Mouse (Mus musculus) intestine, postnatal 0 days (tissue): ENCODE data around the gene Nfyc. TPM values are rescaled to one million over a fixed set of nuclear protein-coding genes. Genes with fewer than 3 reads are reported as not detected.

Experiments used
- ATAC-seq: fragments of 200-750 bp; cut with Nextera tagmentation; 2 replicates; pipeline ENCODE4 v1.8.0; 2017; ENCODE audit warnings: mild to moderate bottlenecking, moderate TSS enrichment, moderate library complexity
- H3K27ac ChIP-seq: fragments of 300-500 bp; sonication (generic); 2 replicates; pipeline ENCODE4 v1.5.1; 2014; ENCODE audit warnings: mild to moderate bottlenecking, low read depth, low read length, moderate library complexity
- H3K27me3 ChIP-seq: fragments of 300-500 bp; sonication (generic); replicated peaks from 2 replicates; pipeline ENCODE4 v1.6.1; 2014; ENCODE audit warnings: low read length, mixed read lengths; ENCODE audit not compliant: control insufficient read depth, insufficient read depth
- H3K36me3 ChIP-seq: fragments of 300-500 bp; sonication (generic); 2 replicates; pipeline ENCODE4 v1.6.1; 2014; ENCODE audit warnings: mild to moderate bottlenecking, moderate library complexity; ENCODE audit not compliant: control insufficient read depth, insufficient read depth
- H3K4me1 ChIP-seq: fragments of 300-500 bp; sonication (generic); replicated peaks from 2 replicates; pipeline ENCODE4 v1.6.1; 2014; ENCODE audit warnings: antibody characterized with exemption, low read length, mixed read lengths; ENCODE audit not compliant: control insufficient read depth, insufficient read depth
- H3K4me2 ChIP-seq: fragments of 300-500 bp; sonication (generic); replicated peaks from 2 replicates; pipeline ENCODE4 v1.6.1; 2014; ENCODE audit warnings: low read depth, mild to moderate bottlenecking, moderate library complexity
- H3K4me3 ChIP-seq: fragments of 300-500 bp; sonication (generic); 2 replicates; pipeline ENCODE4 v1.5.1; 2014; ENCODE audit warnings: low read depth, low read length
- H3K9ac ChIP-seq: fragments of 300-500 bp; sonication (generic); 2 replicates; pipeline ENCODE4 v1.6.1; 2014; ENCODE audit warnings: mild to moderate bottlenecking, low read depth, low read length
- H3K9me3 ChIP-seq: fragments of 300-500 bp; sonication (generic); 2 replicates; pipeline ENCODE4 v1.6.1; 2016; ENCODE audit warnings: mixed run types; ENCODE audit not compliant: control insufficient read depth
- CTCF ChIP-seq: sonication (generic); IDR thresholded peaks from 2 replicates; pipeline ENCODE4 v1.5.1; 2016; ENCODE audit warnings: low read depth, mild to moderate bottlenecking, control low read depth, antibody characterized with exemption, moderate library complexity
- WGBS: fragments of 180-500 bp; shearing (Covaris S2); extraction: QIAGEN DNeasy Blood & Tissue Kit; methylation state at CpG from one replicate; pipeline ENCODE4 v1.1.7; 2014; 5-methylcytosine and 5-hydroxymethylcytosine counted together
- polyA plus RNA-seq: library from polyadenylated mRNA; unstranded; fragments of >200 nt; fragmentation: Nextera tagmentation; extraction: Ambion mirVana; gene quantifications from 2 replicates; pipeline ENCODE4 v1.2.1, GENCODE M21; 2015

Gene Nfyc
- 47.7 and 49.8 TPM in 2 replicates for polyA plus RNA-seq

DNA sequence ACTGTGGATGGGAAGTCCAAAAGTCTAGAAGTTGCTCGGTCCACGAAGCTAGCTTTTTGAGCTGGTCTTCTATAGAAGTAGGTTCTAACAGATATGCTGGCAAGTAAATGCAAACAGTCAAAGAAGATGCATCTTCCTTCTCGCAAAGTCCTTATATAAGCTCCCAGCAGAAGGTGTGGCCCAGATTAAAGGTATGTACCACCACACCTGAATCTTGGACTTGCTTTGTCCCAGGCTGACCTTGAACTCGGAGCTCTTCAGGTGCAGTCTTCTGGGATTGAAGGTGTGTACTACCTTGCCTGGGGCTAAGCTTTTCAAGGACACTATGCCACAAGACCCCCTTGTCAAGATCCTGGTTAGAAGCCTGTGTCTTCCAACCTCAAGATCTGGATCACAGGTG lies at the start of gene Nfyc:
TSS of gene Nfyc (minus strand) at position 101 of the 400 bp plus-strand sequence.
- Histone ChIP-seq H3K4me3 (no peak within 1 kb of the TSS), H3K36me3 (no peaks in the 10 kb centered on the region), H3K9ac (no peak within 1 kb of the TSS), H3K27me3 (no peaks in the 10 kb centered on the region), H3K9me3 (no peaks in the 10 kb centered on the region), H3K4me1 (no peaks in the 10 kb centered on the region), H3K4me2 (no peak within 1 kb of the TSS), H3K27ac (no peak within 1 kb of the TSS)
- TF ChIP-seq CTCF: no peak
- 87% methylated on average over 4 of the region's 4 CpGs for WGBS
- ATAC-seq: no peak

DNA sequence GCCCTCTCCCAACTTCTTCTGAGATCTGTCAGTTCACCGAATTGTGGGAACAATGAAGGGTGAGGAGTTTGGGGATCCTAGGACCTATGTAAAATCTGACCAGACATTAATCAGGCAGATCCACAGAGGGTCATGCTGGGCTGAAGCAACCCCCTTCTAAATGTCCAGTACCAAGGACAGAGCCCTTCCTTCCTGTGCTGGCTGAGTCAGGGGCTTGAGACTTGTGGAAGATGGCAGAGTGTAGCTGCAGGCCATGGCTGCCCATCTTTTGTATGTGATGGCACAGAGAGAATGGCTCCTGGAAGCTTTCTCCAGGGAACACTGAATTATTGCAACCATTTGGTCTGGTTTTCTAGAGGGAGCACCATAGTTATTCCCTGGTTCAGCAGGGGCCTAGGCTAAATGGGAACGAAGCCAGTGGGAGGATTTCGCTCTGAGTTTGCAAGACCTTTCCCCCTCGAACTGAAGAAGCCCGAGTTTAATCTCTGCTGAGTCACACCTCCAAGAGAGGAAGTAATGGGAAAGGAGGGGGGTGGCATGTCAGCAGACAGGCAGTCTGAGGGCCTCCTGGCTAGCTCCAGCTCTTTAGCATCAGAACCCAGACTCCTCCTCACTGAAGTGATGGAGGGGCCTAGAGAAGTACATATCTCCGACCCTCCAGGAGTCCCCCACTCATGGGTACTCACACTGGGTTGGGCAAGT lies 49.5 kb upstream of the Nfyc start:
- H3K4me1 ChIP-seq: no peaks in the 10 kb centered on the region
- TF ChIP-seq CTCF: no peak
- no peak overlapping the region for H3K9ac ChIP-seq
- H3K4me3 ChIP-seq: no peak overlapping the region
- H3K36me3 ChIP-seq: no peaks in the 10 kb centered on the region
- 57% methylated on average over 6 of the region's 6 CpGs for whole genome bisulfite sequencing
- H3K27ac ChIP-seq: no peak overlapping the region
- ATAC-seq: no peak
- H3K4me2 ChIP-seq: no peak overlapping the region
- H3K9me3 ChIP-seq: no peaks in the 10 kb centered on the region
- H3K27me3 ChIP-seq: no peaks in the 10 kb centered on the region

GRCm38 (mm10) chr4:120879386-120879785 lies 48.0 kb upstream of the Nfyc start:
- Histone ChIP-seq H3K9me3 (no peaks in the 10 kb centered on the region), H3K27ac (no peak overlapping the region), H3K4me1 (no peaks in the 10 kb centered on the region), H3K4me3 (no peak overlapping the region), H3K4me2 (no peak overlapping the region), H3K36me3 (no peaks in the 10 kb centered on the region), H3K27me3 (no peaks in the 10 kb centered on the region), H3K9ac (no peak overlapping the region)
- TF ChIP-seq CTCF: no peak
- WGBS: 15% methylated on average over 4 of the region's 4 CpGs
- ATAC-seq: no peak

GRCm38 (mm10) chr4:120878728-120879127 lies 47.4 kb upstream of the Nfyc start:
- Histone ChIP-seq H3K4me2 (no peak overlapping the region), H3K9ac (no peak overlapping the region), H3K36me3 (no peaks in the 10 kb centered on the region), H3K4me3 (no peak overlapping the region), H3K9me3 (no peaks in the 10 kb centered on the region), H3K4me1 (no peaks in the 10 kb centered on the region), H3K27me3 (no peaks in the 10 kb centered on the region), H3K27ac (no peak overlapping the region)
- no peak for ATAC-seq
- TF ChIP-seq CTCF: no peak
- 69% methylated on average over 3 of the region's 3 CpGs for WGBS

- no peak overlapping the region for H3K27ac ChIP-seq
- H3K4me3 ChIP-seq: no peak overlapping the region
- no peak for ATAC-seq
- no peaks in the 10 kb centered on the region for H3K9me3 ChIP-seq
- no peak overlapping the region for H3K9ac ChIP-seq
- no peaks in the 10 kb centered on the region for H3K4me1 ChIP-seq
- TF ChIP-seq CTCF: no peak
- H3K36me3 ChIP-seq: no peaks in the 10 kb centered on the region
- WGBS: 59% methylated on average over 3 of the region's 3 CpGs
- H3K4me2 ChIP-seq: no peak overlapping the region
- H3K27me3 ChIP-seq: no peaks in the 10 kb centered on the region
These were observed 44.6 kb upstream of the Nfyc start for GRCm38 (mm10) chr4:120875961-120876360.

DNA sequence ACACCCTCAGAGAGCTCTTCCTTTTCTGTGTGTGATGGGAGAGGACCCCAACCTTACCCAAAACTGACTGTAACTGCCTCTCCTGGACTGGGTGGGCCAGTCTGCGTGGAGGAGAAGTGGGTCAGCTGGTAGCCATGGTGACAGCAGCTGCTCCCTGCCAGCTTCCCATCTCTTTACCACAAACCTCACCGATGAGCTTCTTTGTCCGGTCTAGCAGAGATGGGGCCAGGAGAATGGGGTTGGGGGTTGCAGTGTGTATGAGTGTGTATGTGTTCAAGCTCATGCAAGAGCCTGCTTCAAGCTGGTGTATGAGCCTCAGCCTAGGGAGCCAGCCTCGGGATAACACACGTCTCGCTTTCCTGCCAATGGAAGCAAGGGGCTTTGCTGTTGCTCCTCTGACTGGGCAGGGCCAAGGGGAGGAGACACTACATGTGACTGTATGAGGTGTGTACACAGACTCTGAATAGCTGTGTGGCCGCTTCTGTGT lies 38.9 kb upstream of the Nfyc start:
- no peaks in the 10 kb centered on the region for H3K36me3 ChIP-seq
- H3K27ac ChIP-seq: no peak overlapping the region
- H3K9ac ChIP-seq: no peak overlapping the region
- H3K4me1 ChIP-seq: no peaks in the 10 kb centered on the region
- H3K27me3 ChIP-seq: no peaks in the 10 kb centered on the region
- WGBS: 57% methylated on average over 7 of the region's 7 CpGs
- no peak for TF ChIP-seq CTCF
- H3K9me3 ChIP-seq: no peaks in the 10 kb centered on the region
- H3K4me2 ChIP-seq: no peak overlapping the region
- no peak for ATAC-seq
- H3K4me3 ChIP-seq: no peak overlapping the region

DNA sequence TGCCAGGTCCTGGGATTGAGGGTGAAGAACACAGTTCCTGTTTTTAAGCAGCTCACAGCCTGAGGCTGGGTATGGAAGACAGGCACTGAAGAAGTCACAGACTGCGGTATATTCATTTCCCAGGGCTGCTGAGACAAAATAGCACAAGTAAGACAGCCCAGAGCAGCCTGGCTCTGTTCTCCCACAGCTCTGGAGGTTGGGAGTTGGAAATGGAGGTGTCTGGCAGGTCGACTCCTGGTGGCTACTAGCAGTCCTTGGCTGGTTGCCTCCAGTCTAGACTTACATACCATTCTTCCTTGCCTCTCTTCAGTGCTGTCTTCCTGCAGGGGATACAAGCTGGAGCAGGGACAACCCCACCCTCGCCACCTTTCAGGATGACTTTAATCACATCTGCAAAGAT lies 37.6 kb upstream of the Nfyc start:
- WGBS: 69% methylated on average over 3 of the region's 3 CpGs
- no peak for TF ChIP-seq CTCF

More for the DNA sequence above, 37.6 kb upstream of the Nfyc start:
- ATAC-seq: no peak
- Histone ChIP-seq H3K4me1 (no peaks in the 10 kb centered on the region), H3K27me3 (no peaks in the 10 kb centered on the region), H3K9ac (no peak overlapping the region), H3K4me3 (no peak overlapping the region), H3K4me2 (no peak overlapping the region), H3K36me3 (no peaks in the 10 kb centered on the region), H3K9me3 (no peaks in the 10 kb centered on the region), H3K27ac (no peak overlapping the region)
